Mouse (Mus musculus) kidney, adult 2 months (tissue): ENCODE data around the gene Metap1d. TPM values are rescaled to one million over a fixed set of nuclear protein-coding genes. Genes with fewer than 3 reads are reported as not detected.

Experiments used
- DNase-seq: peaks from one replicate; pipeline ENCODE4 v3.0.0; 2021
- H3K27ac ChIP-seq: fragments of 200-500 bp; 2 replicates; pipeline ENCODE4 v1.5.1; 2012; ENCODE audit warnings: low read depth, low read length, control low read depth, inconsistent platforms; ENCODE audit not compliant: insufficient read depth
- H3K27me3 ChIP-seq: fragments of 200-500 bp; replicated peaks from 2 replicates; pipeline ENCODE4 v1.6.1; 2012; ENCODE audit warnings: mild to moderate bottlenecking, moderate library complexity, low read length, inconsistent platforms; ENCODE audit not compliant: control insufficient read depth, insufficient read depth
- H3K36me3 ChIP-seq: fragments of 200-500 bp; 2 replicates; pipeline ENCODE4 v1.6.1; 2012; ENCODE audit warnings: mild to moderate bottlenecking, moderate library complexity, low read length, inconsistent platforms; ENCODE audit not compliant: control insufficient read depth, insufficient read depth
- H3K4me1 ChIP-seq: fragments of 200-500 bp; 2 replicates; pipeline ENCODE4 v1.6.1; 2011; ENCODE audit warnings: low read length; ENCODE audit not compliant: control insufficient read depth, insufficient read depth
- H3K4me3 ChIP-seq: fragments of 200-500 bp; 2 replicates; pipeline ENCODE4 v1.5.1; 2011; ENCODE audit warnings: mild to moderate bottlenecking, low read depth, low read length, control low read depth; ENCODE audit not compliant: insufficient read depth
- CTCF ChIP-seq: fragments of 200-500 bp; conservative IDR thresholded peaks from 2 replicates; pipeline ENCODE4 v1.5.1; 2011; ENCODE audit warnings: low read depth, mild to moderate bottlenecking, control low read depth, low read length, moderate library complexity, mixed read lengths; ENCODE audit not compliant: insufficient read depth, insufficient read length
- POLR2A ChIP-seq: fragments of 200-500 bp; IDR thresholded peaks from one replicate; pipeline ENCODE4 v1.6.1; 2011; ENCODE audit warnings: low read depth, low read length, control low read depth
- WGBS: fragments of 180-500 bp; shearing (Covaris S2); methylation state at CpG from one replicate; pipeline ENCODE4 v1.1.7; 2018; 5-methylcytosine and 5-hydroxymethylcytosine counted together
- polyA plus RNA-seq: library from polyadenylated mRNA; depleted of rRNA; stranded (reverse); fragments of >200 nt; gene quantifications from 2 replicates; pipeline ENCODE4 v1.2.3, GENCODE M21; 2012

Metap1d gene
- polyA plus RNA-seq, 1 experiment = 34.6 TPM

DNA sequence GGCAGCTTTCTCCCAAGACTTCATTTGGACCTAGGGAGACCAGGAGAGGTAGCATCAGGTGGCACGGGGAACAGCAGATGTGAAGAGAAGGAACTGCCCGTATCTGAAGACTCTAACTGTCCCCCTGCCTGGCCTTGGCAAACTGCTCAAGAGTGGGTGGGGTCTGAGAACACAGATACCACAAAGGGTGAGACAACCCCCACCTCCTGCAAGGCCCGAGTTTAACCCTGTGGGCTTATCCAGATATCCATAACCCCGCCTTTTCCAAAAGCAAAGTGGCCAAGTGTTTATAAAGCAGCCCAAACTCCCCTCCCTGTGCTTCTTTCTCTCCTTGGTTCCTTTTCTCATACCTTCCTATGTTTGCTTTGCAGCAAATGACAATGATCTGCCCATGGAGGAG, 70.4 kb downstream of the Metap1d start:
- Histone ChIP-seq H3K4me3 (no peak overlapping the region), H3K27me3 (no peaks in the 10 kb centered on the region; the same call in 1 of the 2 replicates), H3K36me3 (no peaks in the 10 kb centered on the region), H3K4me1 (no peaks in the 10 kb centered on the region), H3K27ac (no peak overlapping the region)
- DNase-seq = no peak
- TF ChIP-seq POLR2A (no peak), CTCF (no peak)
- 85% methylated on average over 4 of the region's 4 CpGs for WGBS

DNA sequence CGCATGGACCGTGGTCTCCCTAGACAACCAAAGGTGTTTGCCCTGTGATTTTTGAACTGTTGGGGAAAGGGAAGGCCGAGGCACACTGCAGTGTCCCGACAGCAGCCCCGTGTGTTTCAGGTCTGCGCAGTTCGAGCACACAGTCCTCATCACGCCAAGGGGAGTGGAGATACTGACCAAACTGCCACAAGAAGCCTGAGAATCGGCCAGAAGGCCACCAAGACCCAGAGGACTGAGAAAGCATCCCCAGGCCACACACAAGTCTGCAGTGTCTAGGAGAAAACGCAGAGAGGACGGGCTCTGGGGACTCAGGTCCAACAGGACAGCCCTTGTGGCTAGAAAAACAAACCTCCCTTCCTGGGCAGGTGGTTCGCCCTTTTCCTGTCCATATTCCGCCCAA, 71.7 kb downstream of the Metap1d start:
- Histone ChIP-seq H3K27me3 (peaks cover 3% of the 10 kb centered on the region), H3K4me1 (no peaks in the 10 kb centered on the region), H3K4me3 (no peak overlapping the region), H3K36me3 (no peaks in the 10 kb centered on the region), H3K27ac (no peak overlapping the region)
- WGBS = 60% methylated on average over 13 of the region's 13 CpGs
- DNase-seq = no peak
- no peak for TF ChIP-seq POLR2A
- no peak for TF ChIP-seq CTCF

DNA sequence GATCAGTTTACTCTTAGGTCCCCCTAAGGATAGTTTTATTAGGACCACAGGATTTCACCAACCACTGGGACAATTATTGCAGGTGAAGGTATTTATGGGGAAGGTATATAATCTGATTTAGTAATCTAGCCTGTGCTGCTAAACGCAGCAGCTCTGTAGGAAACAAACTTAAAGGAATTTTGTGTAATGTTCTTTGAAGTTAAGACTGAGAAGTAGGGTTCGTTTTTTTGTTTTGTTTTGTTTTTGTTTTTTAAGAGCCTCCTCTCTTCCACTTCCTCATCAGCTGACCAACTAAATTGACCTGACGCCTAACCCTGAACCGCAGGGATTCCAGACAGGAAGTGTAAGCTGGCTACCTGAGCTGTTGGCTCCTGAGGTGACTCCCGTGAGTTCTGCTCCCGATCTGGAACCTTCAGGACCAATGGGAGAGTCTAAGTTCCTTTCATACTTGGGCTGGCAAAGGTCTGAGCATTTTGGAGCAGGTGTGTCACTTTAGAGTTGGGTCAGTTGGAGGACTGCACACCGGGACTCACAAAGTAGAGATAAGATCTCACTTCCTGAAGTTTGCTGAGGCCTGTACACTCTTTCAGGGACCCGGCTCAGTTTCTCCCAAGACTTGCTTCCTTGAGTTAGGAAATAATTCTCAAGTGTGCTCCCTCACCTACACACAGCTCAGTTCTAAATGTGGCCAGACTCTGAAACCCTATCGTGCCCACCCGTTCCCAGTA, 73.7 kb downstream of the Metap1d start:
- H3K27ac ChIP-seq = no peak overlapping the region
- TF ChIP-seq POLR2A (no peak), CTCF (no peak)
- WGBS = 11% methylated on average over 10 of the region's 10 CpGs
- no peaks in the 10 kb centered on the region for H3K36me3 ChIP-seq
- DNase-seq = no peak
- H3K4me1 ChIP-seq = no peaks in the 10 kb centered on the region
- no peak overlapping the region for H3K4me3 ChIP-seq
- peaks cover 4% of the 10 kb centered on the region for H3K27me3 ChIP-seq

DNA sequence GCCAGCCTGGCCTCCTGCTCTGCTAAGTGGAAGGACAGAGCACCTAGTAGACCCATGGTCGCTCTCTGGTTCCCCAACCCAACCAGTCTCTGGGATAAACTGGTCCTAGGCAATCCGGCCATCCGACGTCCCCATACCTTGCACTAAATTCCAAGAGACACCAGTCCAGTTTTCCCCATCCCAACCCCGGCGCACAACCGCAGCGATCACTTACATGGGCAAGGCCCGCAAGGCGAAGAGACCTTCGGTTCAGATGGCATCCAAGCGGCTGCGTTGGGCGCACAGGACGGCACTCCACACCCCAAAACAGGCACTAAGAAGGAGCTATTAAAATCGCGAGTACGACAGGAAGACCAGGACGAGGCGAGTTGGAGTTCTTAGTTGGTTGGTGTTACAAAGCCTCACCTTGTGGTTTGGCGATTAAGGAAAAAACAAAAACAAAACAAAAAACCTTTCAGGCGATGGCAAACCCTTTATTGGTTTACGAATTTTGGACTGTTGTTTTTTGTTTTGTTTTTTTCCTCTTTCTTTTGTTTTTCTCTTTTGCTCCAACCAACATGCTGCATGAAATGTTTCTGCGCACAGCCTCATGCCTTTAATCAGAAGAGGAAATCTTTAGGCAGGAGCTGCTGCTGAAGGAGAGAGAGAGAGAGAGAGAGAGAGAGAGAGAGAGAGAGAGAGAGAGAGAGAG, 74.4 kb downstream of the Metap1d start:
- WGBS = 13% methylated on average over 24 of the region's 24 CpGs
- H3K4me3 ChIP-seq = no peak overlapping the region
- H3K27me3 ChIP-seq = peaks cover 6% of the 10 kb centered on the region
- TF ChIP-seq POLR2A (no peak), CTCF (no peak)
- peak; percentile 3 for DNase-seq
- no peaks in the 10 kb centered on the region for H3K4me1 ChIP-seq
- no peak overlapping the region for H3K27ac ChIP-seq
- no peaks in the 10 kb centered on the region for H3K36me3 ChIP-seq

DNA sequence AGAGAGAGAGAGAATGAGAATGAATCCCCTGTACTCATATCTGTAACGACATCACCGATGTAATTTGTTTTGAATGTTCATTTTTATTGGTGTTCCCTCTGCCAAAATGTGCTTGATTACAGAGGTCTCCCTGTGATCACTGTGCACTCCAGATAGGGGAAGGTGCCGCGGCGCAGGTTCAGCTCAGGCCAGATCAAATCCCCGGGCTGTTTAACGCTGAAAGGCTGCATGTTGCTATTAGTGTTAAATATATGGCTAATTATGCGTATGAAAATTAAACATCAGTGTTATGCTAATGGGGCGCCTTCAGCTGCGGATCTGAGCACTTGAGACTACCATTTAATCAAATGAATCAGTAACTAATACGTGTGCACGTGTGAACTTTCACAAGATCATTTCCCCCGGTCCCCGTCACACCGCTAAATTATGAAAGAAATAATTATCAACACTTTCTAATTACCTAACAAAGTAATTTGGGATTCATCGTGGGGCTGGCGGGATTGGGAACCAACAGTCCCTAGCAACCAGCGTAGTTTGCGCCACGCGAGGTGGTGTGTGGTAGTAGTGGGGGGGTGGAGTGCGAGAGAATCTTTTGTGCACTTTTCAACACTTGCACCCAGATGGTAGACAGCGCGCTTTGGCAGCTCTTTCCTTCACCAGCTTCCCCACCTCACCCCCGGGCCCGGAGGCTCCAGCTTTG, 75.1 kb downstream of the Metap1d start, which contains the start of gene Dlx1:
Dlx1 (plus strand) TSS at position 100 of the 700 bp plus-strand sequence.
- H3K4me3 ChIP-seq = no peak within 1 kb of the TSS
- no peak within 1 kb of the TSS for H3K27ac ChIP-seq
- DNase-seq = peak; percentile 12
- H3K36me3 ChIP-seq = no peaks in the 10 kb centered on the region
- H3K27me3 ChIP-seq = peaks cover 12% of the 10 kb centered on the region
- 10% methylated on average over 26 of the region's 26 CpGs for WGBS
- no peaks in the 10 kb centered on the region for H3K4me1 ChIP-seq
- TF ChIP-seq POLR2A (no peak), CTCF (no peak)

DNA sequence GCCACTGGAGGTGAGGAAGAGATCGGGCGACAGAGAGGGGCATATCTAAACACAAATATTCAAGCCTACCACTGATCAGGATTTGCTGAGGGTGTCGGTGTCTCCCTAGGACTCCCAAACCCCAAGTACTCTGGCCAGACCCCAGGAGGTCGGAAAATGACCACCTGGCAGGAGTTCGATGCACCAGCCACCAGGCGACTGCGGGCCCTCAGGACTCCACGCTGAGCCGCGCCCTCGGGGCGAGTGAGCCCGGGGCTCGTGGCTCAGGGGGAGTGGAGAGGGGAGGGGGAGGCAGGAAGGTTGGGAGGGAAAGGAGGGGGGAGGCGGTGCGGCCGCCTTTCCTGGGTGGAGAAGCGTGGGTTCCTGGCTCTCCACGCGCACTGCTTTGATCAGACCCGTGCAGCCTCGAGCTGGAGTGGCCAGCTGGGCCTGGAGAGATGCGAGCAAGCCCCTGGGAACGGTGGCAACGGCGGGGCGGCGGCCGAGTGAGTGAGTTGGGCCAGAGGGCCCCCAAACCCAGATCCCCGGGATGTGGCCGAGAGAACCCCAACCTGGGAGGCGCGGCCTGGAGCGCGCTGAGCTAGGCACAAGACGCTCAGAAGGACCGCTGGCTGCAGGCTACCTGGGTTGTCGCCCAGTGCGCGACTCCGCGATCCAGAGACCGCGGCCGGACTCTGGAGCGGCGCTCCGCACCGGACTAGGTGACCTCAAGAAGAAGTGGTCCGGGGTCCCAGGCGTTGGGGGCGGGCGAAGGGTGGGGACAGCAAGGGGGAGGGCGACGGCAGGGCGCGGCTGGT, 75.8 kb downstream of the Metap1d start:
- H3K27ac ChIP-seq = no peak overlapping the region
- TF ChIP-seq POLR2A (no peak), CTCF (no peak)
- H3K4me3 ChIP-seq = peak overlapping the region; percentile 29; the same call in 1 of the 2 replicates
- no peaks in the 10 kb centered on the region for H3K4me1 ChIP-seq
- peak; percentile 5 for DNase-seq
- no peaks in the 10 kb centered on the region for H3K36me3 ChIP-seq
- WGBS = under 1% methylated on average over 55 of the region's 57 CpGs
- H3K27me3 ChIP-seq = peaks cover 12% of the 10 kb centered on the region
